Mouse (Mus musculus) spleen, adult 2 months (tissue): ENCODE results near the gene Kdm4d. TPM values are rescaled to one million over a fixed set of nuclear protein-coding genes. Genes with fewer than 3 reads are reported as not detected.
"Not testable (repeated sequence)": the region's sequence is repeated elsewhere in the genome, so short reads cannot be mapped to it uniquely, and the experiment has no call there.

Experiments used
- DNase-seq, 2 experiments: peaks; one replicate each; pipeline versions ENCODE4 v3.0.0 to v3.0.0-alpha.2; 2012 to 2021; ENCODE audit warnings: low spot score in 2 of 2, low read depth in 1 of 2
- H3K27ac ChIP-seq: fragments of 200-500 bp; 2 replicates; pipeline ENCODE4 v1.5.1; 2012; ENCODE audit warnings: low read length, inconsistent platforms; ENCODE audit not compliant: insufficient read depth
- H3K27me3 ChIP-seq: fragments of 200-500 bp; 2 replicates; pipeline ENCODE4 v1.6.1; 2012; ENCODE audit warnings: mild to moderate bottlenecking, moderate library complexity, low read length, inconsistent platforms; ENCODE audit not compliant: control insufficient read depth, insufficient read depth
- H3K36me3 ChIP-seq: fragments of 200-500 bp; 2 replicates; pipeline ENCODE4 v1.6.1; 2012; ENCODE audit warnings: mild to moderate bottlenecking, low read length, inconsistent platforms; ENCODE audit not compliant: control insufficient read depth, insufficient read depth
- H3K4me1 ChIP-seq: fragments of 200-500 bp; 2 replicates; pipeline ENCODE4 v1.6.1; 2011; ENCODE audit warnings: inconsistent platforms; ENCODE audit not compliant: control insufficient read depth, insufficient read depth, insufficient read length
- H3K4me3 ChIP-seq: fragments of 200-500 bp; 2 replicates; pipeline ENCODE4 v1.5.1; 2011; ENCODE audit warnings: mild to moderate bottlenecking, inconsistent platforms; ENCODE audit not compliant: insufficient read depth, insufficient read length; ENCODE audit errors: extremely low read depth
- CTCF ChIP-seq: fragments of 200-500 bp; IDR thresholded peaks from 2 replicates; pipeline ENCODE4 v1.5.1; 2011; ENCODE audit warnings: mild to moderate bottlenecking, inconsistent platforms; ENCODE audit not compliant: insufficient read depth, insufficient read length, insufficient replicate concordance; ENCODE audit errors: extremely low read depth
- POLR2A ChIP-seq: fragments of 200-500 bp; IDR thresholded peaks from 2 replicates; pipeline ENCODE4 v1.6.1; 2011; ENCODE audit warnings: low read depth, low read length, inconsistent platforms
- WGBS: fragments of 180-500 bp; shearing (Covaris S2); methylation state at CpG from one replicate; pipeline ENCODE4 v1.1.7; 2018; 5-methylcytosine and 5-hydroxymethylcytosine counted together
- polyA plus RNA-seq: library from polyadenylated mRNA; depleted of rRNA; stranded (reverse); fragments of >200 nt; gene quantifications from 2 replicates; pipeline ENCODE4 v1.2.3, GENCODE M21; 2012

Kdm4d gene
- polyA plus RNA-seq, 1 experiment, result 0.27 TPM

- no peak for DNase-seq
- no peak for TF ChIP-seq POLR2A
Measured at GRCm38 (mm10) chr9:14512633-14513445, 12.6 kb upstream of the Kdm4d start.

DNA sequence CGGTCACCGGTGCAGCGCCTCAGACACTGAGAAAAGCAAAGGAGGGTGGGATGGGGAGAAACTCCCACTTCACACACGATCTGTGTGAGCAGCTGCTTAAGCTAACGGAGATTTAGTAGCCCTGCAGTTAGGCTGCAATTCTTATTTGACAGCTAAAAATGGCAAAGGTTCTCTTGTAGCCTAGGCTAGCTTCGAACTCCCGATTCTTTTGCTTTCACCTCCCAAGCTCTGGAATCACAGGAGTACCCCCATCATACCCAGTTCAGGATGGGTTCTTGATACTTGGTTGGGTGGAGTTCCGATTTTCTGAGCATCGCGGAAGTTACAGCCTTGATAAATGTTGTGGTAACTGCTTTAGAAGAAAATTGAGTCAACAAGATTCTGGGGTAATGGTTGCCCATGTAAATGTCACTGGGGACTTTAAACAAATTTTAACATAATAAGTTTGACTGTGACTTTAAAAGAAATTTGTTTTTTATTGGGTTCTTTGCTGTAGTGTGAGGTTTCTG, 688 bp upstream of the Kdm4d start:
- peak overlapping the region; percentile 79 for H3K27ac ChIP-seq
- DNase-seq, result peak in 1 of 2 experiments; percentile 3

More at GRCm38 (mm10) chr9:14512633-14513445, 12.6 kb upstream of the Kdm4d start:
- Histone ChIP-seq H3K4me3 (no peak overlapping the region), H3K4me1 (no peaks in the 10 kb centered on the region), H3K36me3 (peaks cover 20% of the 10 kb centered on the region), H3K27ac (no peak overlapping the region), H3K27me3 (no peaks in the 10 kb centered on the region)
- 86% methylated on average over 9 of the region's 9 CpGs for WGBS

DNA sequence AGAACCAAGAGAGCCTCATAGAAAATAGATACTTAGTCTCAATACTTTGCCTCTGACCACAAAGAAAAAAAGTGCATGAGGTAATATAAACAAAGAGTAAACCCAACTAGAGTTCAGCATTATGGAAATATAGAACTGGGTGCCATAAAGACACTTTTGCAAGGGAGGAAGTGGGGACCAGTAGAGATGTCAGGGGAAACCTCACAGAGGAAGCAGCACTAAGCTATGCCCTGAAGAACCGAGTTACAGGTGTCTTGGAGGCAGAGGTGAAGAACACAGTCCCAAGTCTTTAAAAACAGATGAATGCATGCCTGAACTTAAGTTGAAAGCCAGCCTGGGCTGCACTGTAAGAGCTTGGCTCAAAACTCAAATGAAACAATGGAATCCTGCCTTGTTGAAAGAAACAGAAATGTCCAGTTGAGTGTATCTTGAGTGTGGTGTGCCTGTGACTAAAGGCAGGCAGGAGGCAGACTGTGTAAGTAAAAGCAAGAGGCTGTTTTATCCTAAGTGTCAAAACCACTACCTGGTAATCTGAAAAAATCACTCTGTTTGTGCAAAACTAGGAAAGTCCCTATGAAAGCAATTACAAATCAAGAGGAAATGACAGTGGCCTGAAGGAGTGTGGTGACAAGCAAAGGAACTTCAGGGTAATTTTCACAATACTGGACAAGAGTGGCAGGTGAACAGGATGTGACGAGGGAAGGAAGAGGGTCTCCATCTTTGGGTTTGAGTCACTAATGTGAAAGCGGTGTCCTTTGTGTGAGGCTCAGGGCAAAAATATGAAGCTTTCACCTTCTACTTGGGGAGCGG, 1.2 kb downstream of the Kdm4d start:
- H3K4me3 ChIP-seq, result no peak overlapping the region
- TF ChIP-seq CTCF (no peak), POLR2A (no peak)
- peaks cover 13% of the 10 kb centered on the region for H3K36me3 ChIP-seq
- no peaks in the 10 kb centered on the region for H3K27me3 ChIP-seq
- 59% methylated on average over 4 of the region's 4 CpGs for WGBS
- H3K27ac ChIP-seq, result peak overlapping the region; percentile 70; the same call in 1 of the 2 replicates
- DNase-seq, result peak in 1 of 2 experiments; percentile 33
- H3K4me1 ChIP-seq, result peaks cover 7% of the 10 kb centered on the region

More for the DNA sequence above, 688 bp upstream of the Kdm4d start:
- Histone ChIP-seq H3K4me1 (peaks cover 7% of the 10 kb centered on the region), H3K4me3 (peak overlapping the region; percentile 77), H3K27me3 (no peaks in the 10 kb centered on the region), H3K36me3 (peaks cover 25% of the 10 kb centered on the region)
- WGBS, result 2% methylated on average over 10 of the region's 10 CpGs
- TF ChIP-seq CTCF (no peak), POLR2A (no peak)

GRCm38 (mm10) chr9:14463668-14464067, 36.6 kb downstream of the Kdm4d start:
- not testable (repeated sequence) for H3K27me3 ChIP-seq, H3K36me3 ChIP-seq, H3K4me3 ChIP-seq, H3K27ac ChIP-seq, DNase-seq, H3K4me1 ChIP-seq
- 77% methylated on average over 12 of the region's 12 CpGs for WGBS

- WGBS, result 89% methylated on average over 1 of the region's 1 CpGs
- not testable (repeated sequence) for H3K4me1 ChIP-seq, H3K27me3 ChIP-seq, H3K36me3 ChIP-seq, DNase-seq, H3K4me3 ChIP-seq, H3K27ac ChIP-seq
Measured at GRCm38 (mm10) chr9:14462536-14462935, 37.7 kb downstream of the Kdm4d start.

DNA sequence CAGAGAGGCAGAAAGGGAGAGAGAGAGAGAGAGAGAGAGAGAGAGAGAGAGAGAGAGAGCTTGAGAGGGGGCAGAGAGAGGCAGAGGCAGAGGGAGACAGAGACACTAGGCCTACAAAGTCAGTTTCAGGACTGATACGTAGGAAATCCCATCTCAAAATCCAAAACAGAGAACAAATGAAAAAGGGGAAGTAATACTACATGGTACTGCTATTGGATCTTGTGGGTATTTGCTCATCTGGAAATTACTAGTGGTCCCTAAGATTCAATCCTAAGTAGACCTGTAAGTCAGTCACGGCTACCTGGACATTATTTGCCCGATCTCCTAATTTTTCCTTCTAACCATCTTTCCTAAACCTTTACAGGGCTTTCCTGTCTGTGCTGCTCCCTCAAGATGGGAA, 44.0 kb downstream of the Kdm4d start:
- Histone ChIP-seq H3K36me3 (no peaks in the 10 kb centered on the region), H3K4me1 (no peaks in the 10 kb centered on the region), H3K27me3 (no peaks in the 10 kb centered on the region), H3K27ac (no peak overlapping the region), H3K4me3 (no peak overlapping the region)
- no peak for DNase-seq
- TF ChIP-seq POLR2A (no peak), CTCF (no peak)
- WGBS, result 69% methylated on average over 3 of the region's 3 CpGs

- TF ChIP-seq CTCF, result 0 out of 2 replicates have a peak, but pooled peaks have one; percentile 0
Measured at GRCm38 (mm10) chr9:14451120-14451519, 49.2 kb downstream of the Kdm4d start.

GRCm38 (mm10) chr9:14447086-14447485, 53.2 kb downstream of the Kdm4d start:
- H3K36me3 ChIP-seq, result not testable (repeated sequence)

More at GRCm38 (mm10) chr9:14451120-14451519, 49.2 kb downstream of the Kdm4d start:
- H3K4me3 ChIP-seq, H3K27ac ChIP-seq, H3K4me1 ChIP-seq, DNase-seq, H3K36me3 ChIP-seq, H3K27me3 ChIP-seq: not testable (repeated sequence)
- 65% methylated on average over 8 of the region's 8 CpGs for WGBS

More at GRCm38 (mm10) chr9:14447086-14447485, 53.2 kb downstream of the Kdm4d start:
- DNase-seq, H3K4me1 ChIP-seq, H3K27me3 ChIP-seq, H3K4me3 ChIP-seq, H3K27ac ChIP-seq: not testable (repeated sequence)
- 90% methylated on average over 2 of the region's 2 CpGs for WGBS
